Mouse (Mus musculus): ENCODE measurements around the gene Cd6. TPM values are rescaled to one million over a fixed set of nuclear protein-coding genes. Genes with fewer than 3 reads are reported as not detected.

The Cd6 gene
- polyA plus RNA-seq, 1 experiment = 41.0 TPM

DNA sequence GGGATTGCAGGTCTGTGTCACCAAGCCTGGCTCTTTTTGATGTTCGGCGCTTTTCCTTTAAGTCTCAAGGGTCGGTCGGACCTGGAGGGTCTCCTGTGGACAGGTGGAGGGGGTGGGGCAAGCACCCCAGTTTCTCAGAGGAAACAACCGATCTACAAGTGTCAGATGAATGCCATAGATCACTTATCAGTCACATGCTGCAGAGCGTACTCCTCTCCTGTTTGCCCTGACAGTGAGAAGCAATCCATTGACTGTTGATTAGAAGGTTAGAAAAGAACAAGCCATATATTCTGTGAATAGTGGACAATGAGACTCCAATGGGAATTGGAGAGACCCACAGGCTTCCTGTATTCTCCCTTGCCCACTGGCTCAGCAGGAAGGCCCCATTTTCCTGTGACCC lies 79.7 kb downstream of the Cd6 start:
- Histone ChIP-seq H3K4me3 (ENCODE audit: extremely low read depth, insufficient read depth, insufficient read length) (no peak overlapping the region), H3K36me3 (ENCODE audit: control insufficient read depth, insufficient read depth, low read length) (no peaks in the 10 kb centered on the region), H3K27me3 (ENCODE audit: control insufficient read depth, insufficient read depth, low read length) (no peaks in the 10 kb centered on the region), H3K27ac (ENCODE audit: insufficient read depth, low read length) (no peak overlapping the region), H3K4me1 (ENCODE audit: control insufficient read depth, insufficient read depth, insufficient read length) (peaks cover 13% of the 10 kb centered on the region; the same call in 1 of the 2 replicates)
- no peak for DNase-seq (ENCODE audit: low read depth in 1 of 2, low spot score in 2 of 2)
- no peak for TF ChIP-seq POLR2A (IDR thresholded peaks at IDR 0.05; ENCODE audit: low read depth, low read length)
- TF ChIP-seq CTCF (IDR thresholded peaks at IDR 0.05; ENCODE audit: extremely low read depth, insufficient read depth, insufficient read length, insufficient replicate concordance) = no peak
- WGBS = 85% methylated on average over 6 of the region's 6 CpGs

DNA sequence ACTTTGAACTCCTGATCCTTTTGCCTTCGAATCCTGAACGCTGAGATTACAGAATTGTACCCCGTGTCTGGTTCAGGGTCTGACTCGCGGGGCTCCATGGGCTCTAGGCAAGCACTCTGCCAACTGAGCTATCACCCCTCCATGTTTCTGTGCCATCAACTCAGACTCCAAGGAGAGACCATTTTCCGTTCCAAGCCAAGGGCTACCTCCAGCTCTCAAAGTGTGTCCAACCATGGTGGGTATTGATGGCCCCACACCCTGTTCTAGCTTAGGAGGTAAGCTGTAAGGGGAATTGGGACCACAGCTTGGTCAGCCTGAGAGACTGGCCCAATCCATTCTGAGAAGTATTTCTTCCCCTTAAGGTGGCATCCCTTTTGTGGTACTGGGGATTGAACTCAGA lies 80.6 kb downstream of the Cd6 start:
- DNase-seq (ENCODE audit: low read depth in 1 of 2, low spot score in 2 of 2) = no peak
- Histone ChIP-seq H3K36me3 (ENCODE audit: control insufficient read depth, insufficient read depth, low read length) (no peaks in the 10 kb centered on the region), H3K27me3 (ENCODE audit: control insufficient read depth, insufficient read depth, low read length) (no peaks in the 10 kb centered on the region), H3K4me3 (ENCODE audit: extremely low read depth, insufficient read depth, insufficient read length) (no peak overlapping the region), H3K27ac (ENCODE audit: insufficient read depth, low read length) (peak overlapping the region; percentile 71), H3K4me1 (ENCODE audit: control insufficient read depth, insufficient read depth, insufficient read length) (peaks cover 13% of the 10 kb centered on the region; the same call in 1 of the 2 replicates)
- TF ChIP-seq POLR2A (IDR thresholded peaks at IDR 0.05; ENCODE audit: low read depth, low read length) (no peak), CTCF (IDR thresholded peaks at IDR 0.05; ENCODE audit: extremely low read depth, insufficient read depth, insufficient read length, insufficient replicate concordance) (no peak)
- WGBS = 86% methylated on average over 6 of the region's 6 CpGs

DNA sequence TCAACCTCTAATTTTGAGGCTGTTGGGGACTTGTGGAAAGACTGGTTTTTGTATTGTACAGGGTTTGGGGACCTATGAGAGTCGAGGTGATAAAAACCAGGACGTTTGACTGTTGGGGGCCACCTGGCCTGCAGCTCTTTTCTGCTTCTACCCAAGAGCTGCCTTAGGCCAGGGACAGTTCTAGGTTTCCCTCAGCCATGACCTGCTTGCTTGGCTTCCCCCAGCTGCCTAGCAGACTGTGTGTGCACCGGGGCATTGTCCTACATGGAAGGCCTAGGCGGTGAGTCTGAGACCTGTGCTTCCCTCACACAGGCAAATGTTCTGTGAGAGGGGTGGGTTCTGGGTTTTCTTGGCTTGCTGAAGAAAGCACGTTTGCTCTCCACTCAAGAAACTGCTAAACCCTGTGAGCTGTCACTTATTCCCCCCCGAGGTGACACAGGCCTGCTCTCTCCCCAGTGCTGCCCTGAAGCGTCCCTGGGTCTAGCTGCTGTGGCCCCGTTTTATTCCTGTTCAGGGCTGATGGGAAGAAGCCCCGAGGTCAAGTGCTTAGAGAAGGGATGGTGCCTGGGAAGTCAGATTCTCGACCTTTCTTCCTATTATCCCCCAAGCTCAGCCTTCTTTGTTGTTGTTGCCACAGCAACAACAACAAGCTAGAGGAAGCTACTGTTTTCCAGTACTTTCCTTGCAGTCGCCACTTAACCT lies 81.3 kb downstream of the Cd6 start:
- DNase-seq (ENCODE audit: low read depth in 1 of 2, low spot score in 2 of 2) = no peak
- H3K36me3 ChIP-seq (ENCODE audit: control insufficient read depth, insufficient read depth, low read length) = no peaks in the 10 kb centered on the region
- 51% methylated on average over 11 of the region's 11 CpGs for whole genome bisulfite sequencing
- no peaks in the 10 kb centered on the region for H3K27me3 ChIP-seq (ENCODE audit: control insufficient read depth, insufficient read depth, low read length)
- peak overlapping the region; percentile 36; the same call in 1 of the 2 replicates for H3K4me3 ChIP-seq (ENCODE audit: extremely low read depth, insufficient read depth, insufficient read length)
- H3K4me1 ChIP-seq (ENCODE audit: control insufficient read depth, insufficient read depth, insufficient read length) = peaks cover 13% of the 10 kb centered on the region; the same call in 1 of the 2 replicates
- TF ChIP-seq CTCF (IDR thresholded peaks at IDR 0.05; ENCODE audit: extremely low read depth, insufficient read depth, insufficient read length, insufficient replicate concordance) = no peak
- TF ChIP-seq POLR2A (IDR thresholded peaks at IDR 0.05; ENCODE audit: low read depth, low read length) = no peak
- peak overlapping the region; percentile 71 for H3K27ac ChIP-seq (ENCODE audit: insufficient read depth, low read length)

DNA sequence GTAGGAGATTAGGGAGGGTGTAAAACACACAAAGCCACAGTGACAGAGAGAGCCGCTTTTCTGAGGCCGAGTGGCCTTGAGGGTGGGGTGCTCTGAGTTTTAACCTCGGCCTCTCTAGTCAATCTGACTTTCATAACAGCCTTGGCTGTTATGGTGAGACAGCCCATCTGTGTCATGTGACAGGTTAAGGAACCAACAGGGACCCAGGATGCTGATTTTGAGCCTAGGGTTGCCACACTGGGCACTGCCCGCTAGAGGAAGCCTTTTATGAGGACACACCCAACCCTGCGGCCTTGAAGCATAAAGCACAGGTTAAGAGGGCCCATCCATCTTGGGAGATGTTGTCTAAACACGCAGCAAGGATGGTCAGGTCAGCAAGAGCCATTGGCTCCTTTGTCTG lies 82.1 kb downstream of the Cd6 start:
- no peaks in the 10 kb centered on the region for H3K27me3 ChIP-seq (ENCODE audit: control insufficient read depth, insufficient read depth, low read length)
- H3K36me3 ChIP-seq (ENCODE audit: control insufficient read depth, insufficient read depth, low read length) = no peaks in the 10 kb centered on the region
- WGBS = 63% methylated on average over 6 of the region's 6 CpGs
- H3K27ac ChIP-seq (ENCODE audit: insufficient read depth, low read length) = peak overlapping the region; percentile 71
- peak overlapping the region; percentile 41; the same call in 1 of the 2 replicates for H3K4me3 ChIP-seq (ENCODE audit: extremely low read depth, insufficient read depth, insufficient read length)
- no peak for TF ChIP-seq CTCF (IDR thresholded peaks at IDR 0.05; ENCODE audit: extremely low read depth, insufficient read depth, insufficient read length, insufficient replicate concordance)
- TF ChIP-seq POLR2A (IDR thresholded peaks at IDR 0.05; ENCODE audit: low read depth, low read length) = no peak
- peaks cover 13% of the 10 kb centered on the region; the same call in 1 of the 2 replicates for H3K4me1 ChIP-seq (ENCODE audit: control insufficient read depth, insufficient read depth, insufficient read length)
- DNase-seq (ENCODE audit: low read depth in 1 of 2, low spot score in 2 of 2) = peak; percentile 21 to 51

DNA sequence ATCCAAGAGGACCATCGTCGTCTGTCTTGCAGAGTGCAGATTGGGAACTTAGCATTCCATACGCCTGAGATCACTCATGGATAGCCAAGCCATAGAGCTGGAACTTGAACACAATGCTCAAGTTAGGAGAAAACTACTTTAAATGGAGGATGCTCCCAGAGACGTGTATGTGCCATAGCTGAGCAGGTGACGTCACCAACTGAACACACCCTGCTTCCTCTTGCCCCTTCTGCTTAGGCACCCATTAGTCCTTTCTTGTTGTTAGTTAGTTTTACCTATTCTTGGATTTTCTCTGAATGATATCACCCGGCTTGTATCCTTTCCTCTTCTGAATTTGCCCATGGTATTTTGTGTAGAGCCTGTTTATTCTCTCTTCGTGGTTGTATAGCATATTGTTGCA lies 82.7 kb downstream of the Cd6 start:
- WGBS = 72% methylated on average over 7 of the region's 7 CpGs
- Histone ChIP-seq H3K27ac (ENCODE audit: insufficient read depth, low read length) (peak overlapping the region; percentile 71; the same call in 1 of the 2 replicates), H3K27me3 (ENCODE audit: control insufficient read depth, insufficient read depth, low read length) (no peaks in the 10 kb centered on the region), H3K36me3 (ENCODE audit: control insufficient read depth, insufficient read depth, low read length) (no peaks in the 10 kb centered on the region), H3K4me3 (ENCODE audit: extremely low read depth, insufficient read depth, insufficient read length) (no peak overlapping the region), H3K4me1 (ENCODE audit: control insufficient read depth, insufficient read depth, insufficient read length) (peaks cover 17% of the 10 kb centered on the region; the same call in 1 of the 2 replicates)
- TF ChIP-seq CTCF (IDR thresholded peaks at IDR 0.05; ENCODE audit: extremely low read depth, insufficient read depth, insufficient read length, insufficient replicate concordance) = no peak
- no peak for TF ChIP-seq POLR2A (IDR thresholded peaks at IDR 0.05; ENCODE audit: low read depth, low read length)
- no peak for DNase-seq (ENCODE audit: low read depth in 1 of 2, low spot score in 2 of 2)

DNA sequence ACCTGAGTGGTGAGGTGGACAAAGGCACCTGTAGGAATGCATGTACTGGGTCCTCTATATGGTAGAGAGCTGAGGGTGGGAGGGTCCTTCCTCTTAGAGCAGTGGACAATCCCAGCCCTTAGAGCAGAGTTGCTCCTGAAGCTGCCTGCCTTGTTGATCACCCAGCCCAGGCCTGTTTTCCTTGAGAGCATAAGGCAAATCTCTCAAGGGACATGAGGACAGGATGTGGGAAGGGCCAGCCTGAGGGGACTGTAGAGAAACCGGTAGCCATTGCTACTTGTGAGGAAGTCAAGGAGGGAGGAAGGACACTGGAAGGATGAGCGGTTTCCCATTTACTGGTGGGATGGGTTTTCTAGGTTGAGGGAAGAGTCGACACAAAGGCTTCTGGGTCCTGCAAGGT lies 87.3 kb downstream of the Cd6 start:
- Histone ChIP-seq H3K4me1 (ENCODE audit: control insufficient read depth, insufficient read depth, insufficient read length) (peaks cover 28% of the 10 kb centered on the region; the same call in 1 of the 2 replicates), H3K4me3 (ENCODE audit: extremely low read depth, insufficient read depth, insufficient read length) (no peak overlapping the region), H3K27ac (ENCODE audit: insufficient read depth, low read length) (no peak overlapping the region), H3K27me3 (ENCODE audit: control insufficient read depth, insufficient read depth, low read length) (no peaks in the 10 kb centered on the region), H3K36me3 (ENCODE audit: control insufficient read depth, insufficient read depth, low read length) (no peaks in the 10 kb centered on the region)
- 31% methylated on average over 3 of the region's 3 CpGs for WGBS
- no peak for TF ChIP-seq CTCF (IDR thresholded peaks at IDR 0.05; ENCODE audit: extremely low read depth, insufficient read depth, insufficient read length, insufficient replicate concordance)
- DNase-seq (ENCODE audit: low read depth in 1 of 2, low spot score in 2 of 2) = no peak

DNA sequence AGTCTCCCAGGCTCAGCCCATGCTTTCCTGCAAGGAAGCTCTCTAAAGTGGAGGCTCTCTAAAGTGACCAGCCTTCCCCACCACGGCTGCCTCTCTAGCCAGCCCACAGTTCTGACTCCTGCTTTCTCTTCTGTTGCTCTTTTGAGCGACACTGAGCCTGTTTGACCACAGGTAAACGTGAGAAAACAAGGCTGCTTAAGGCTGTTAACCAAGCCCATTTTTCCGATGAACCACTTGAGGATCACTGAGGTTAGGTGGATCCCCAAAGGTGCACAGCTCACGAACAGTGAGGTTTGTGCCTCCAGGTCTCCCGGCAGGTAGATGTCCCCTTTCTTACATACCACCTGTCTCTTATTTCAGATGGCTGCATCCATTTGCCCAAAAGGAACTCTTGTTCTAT lies 87.7 kb downstream of the Cd6 start:
- DNase-seq (ENCODE audit: low read depth in 1 of 2, low spot score in 2 of 2) = no peak
- no peak for TF ChIP-seq CTCF (IDR thresholded peaks at IDR 0.05; ENCODE audit: extremely low read depth, insufficient read depth, insufficient read length, insufficient replicate concordance)
- TF ChIP-seq POLR2A (IDR thresholded peaks at IDR 0.05; ENCODE audit: low read depth, low read length) = no peak
- Histone ChIP-seq H3K27ac (ENCODE audit: insufficient read depth, low read length) (0 out of 2 replicates have a peak overlapping the region, but pooled peaks have one; percentile 13), H3K4me1 (ENCODE audit: control insufficient read depth, insufficient read depth, insufficient read length) (peaks cover 28% of the 10 kb centered on the region; the same call in 1 of the 2 replicates), H3K4me3 (ENCODE audit: extremely low read depth, insufficient read depth, insufficient read length) (no peak overlapping the region), H3K27me3 (ENCODE audit: control insufficient read depth, insufficient read depth, low read length) (no peaks in the 10 kb centered on the region), H3K36me3 (ENCODE audit: control insufficient read depth, insufficient read depth, low read length) (no peaks in the 10 kb centered on the region)
- WGBS = 69% methylated on average over 6 of the region's 6 CpGs
